Mouse (Mus musculus) embryonic facial prominence, embryonic 12.5 days (tissue): ENCODE results near the gene Myocd. TPM values are rescaled to one million over a fixed set of nuclear protein-coding genes. Genes with fewer than 3 reads are reported as not detected.
A peak's percentile ranks its signal among the peaks of the same experiment; 100 is the strongest.

Experiments
- ATAC-seq: fragments of 200-750 bp; cut with Nextera tagmentation; 2 replicates; pipeline ENCODE4 v1.8.0; 2017; ENCODE audit not compliant: insufficient number of reproducible peaks, insufficient read depth, low FRiP score, low TSS enrichment
- H3K27ac ChIP-seq: fragments of 300-500 bp; sonication (generic); 2 replicates; pipeline ENCODE4 v1.5.1; 2016; ENCODE audit warnings: mild to moderate bottlenecking
- H3K27me3 ChIP-seq: fragments of 300-500 bp; sonication (generic); 2 replicates; pipeline ENCODE4 v1.6.1; 2016; ENCODE audit warnings: mild to moderate bottlenecking, moderate library complexity
- H3K36me3 ChIP-seq: fragments of 300-500 bp; sonication (generic); 2 replicates; pipeline ENCODE4 v1.6.1; 2016; ENCODE audit warnings: mild to moderate bottlenecking
- H3K4me1 ChIP-seq: fragments of 300-500 bp; sonication (generic); 2 replicates; pipeline ENCODE4 v1.6.1; 2016
- H3K4me2 ChIP-seq: fragments of 300-500 bp; sonication (generic); replicated peaks from 2 replicates; pipeline ENCODE4 v1.6.1; 2016; ENCODE audit warnings: mild to moderate bottlenecking, moderate library complexity
- H3K4me3 ChIP-seq: fragments of 300-500 bp; sonication (generic); 2 replicates; pipeline ENCODE4 v1.5.1; 2016; ENCODE audit warnings: mild to moderate bottlenecking
- H3K9ac ChIP-seq: fragments of 300-500 bp; sonication (generic); 2 replicates; pipeline ENCODE4 v1.6.1; 2016; ENCODE audit warnings: mild to moderate bottlenecking, moderate library complexity
- H3K9me3 ChIP-seq: fragments of 300-500 bp; sonication (generic); 2 replicates; pipeline ENCODE4 v1.6.1; 2016; ENCODE audit warnings: mild to moderate bottlenecking, moderate library complexity
- WGBS: fragments of 180-500 bp; shearing (Covaris S2); methylation state at CpG from one replicate; pipeline ENCODE4 v1.1.7; 2016; 5-methylcytosine and 5-hydroxymethylcytosine counted together
- polyA plus RNA-seq: library from polyadenylated mRNA; unstranded; fragments of >200 nt; fragmentation: Nextera tagmentation; extraction: Ambion mirVana; gene quantifications from 2 replicates; pipeline ENCODE4 v1.2.1, GENCODE M21; 2016

Gene Myocd
- polyA plus RNA-seq, 1 experiment from 2014 or later, result 2.0 TPM

DNA sequence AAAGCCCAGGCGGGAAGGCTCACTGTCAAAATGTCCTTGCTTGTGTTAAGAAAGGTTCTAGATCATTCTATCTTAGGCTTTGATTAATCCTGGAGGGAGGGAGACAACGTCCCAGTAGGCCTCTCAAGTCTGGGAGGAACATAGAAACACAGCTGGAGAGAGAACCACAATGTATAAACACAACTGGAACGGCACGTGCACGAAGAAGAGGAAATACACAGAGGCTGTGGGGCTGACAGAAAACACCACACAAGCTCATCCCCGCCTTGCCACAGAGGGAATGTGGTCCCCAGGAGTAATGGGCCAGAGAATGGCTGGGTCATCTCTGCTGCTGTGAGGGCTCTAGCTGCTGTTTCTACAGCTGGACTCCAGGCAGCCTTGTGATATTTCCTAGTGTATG is 58.1 kb downstream of the Myocd start:
- Histone ChIP-seq H3K9ac (no peak overlapping the region), H3K4me2 (no peak overlapping the region), H3K27me3 (no peaks in the 10 kb centered on the region), H3K36me3 (no peaks in the 10 kb centered on the region), H3K4me3 (no peak overlapping the region), H3K9me3 (no peaks in the 10 kb centered on the region), H3K27ac (no peak overlapping the region), H3K4me1 (no peaks in the 10 kb centered on the region)
- ATAC-seq, result no peak
- WGBS, result 81% methylated on average over 6 of the region's 6 CpGs

DNA sequence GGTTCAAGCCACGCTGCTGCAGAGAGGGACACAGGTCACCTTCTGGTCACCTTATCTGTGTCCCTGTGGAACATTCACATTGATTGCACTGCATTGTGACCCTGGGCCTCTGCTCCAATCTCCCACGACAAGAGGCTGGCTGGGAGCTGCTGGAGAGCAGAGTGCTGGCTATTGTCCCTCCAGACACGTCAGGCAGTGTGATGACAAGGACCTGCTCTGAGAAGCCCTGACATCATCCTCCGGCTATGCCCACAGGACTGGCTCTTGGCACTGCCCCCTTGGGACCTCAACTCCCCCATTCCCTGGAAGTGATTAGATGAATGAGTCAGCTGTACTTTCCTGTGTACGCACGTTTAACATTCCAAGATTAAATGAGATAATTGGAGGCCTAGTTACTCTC is 60.3 kb downstream of the Myocd start:
- 39% methylated on average over 6 of the region's 6 CpGs for WGBS

DNA sequence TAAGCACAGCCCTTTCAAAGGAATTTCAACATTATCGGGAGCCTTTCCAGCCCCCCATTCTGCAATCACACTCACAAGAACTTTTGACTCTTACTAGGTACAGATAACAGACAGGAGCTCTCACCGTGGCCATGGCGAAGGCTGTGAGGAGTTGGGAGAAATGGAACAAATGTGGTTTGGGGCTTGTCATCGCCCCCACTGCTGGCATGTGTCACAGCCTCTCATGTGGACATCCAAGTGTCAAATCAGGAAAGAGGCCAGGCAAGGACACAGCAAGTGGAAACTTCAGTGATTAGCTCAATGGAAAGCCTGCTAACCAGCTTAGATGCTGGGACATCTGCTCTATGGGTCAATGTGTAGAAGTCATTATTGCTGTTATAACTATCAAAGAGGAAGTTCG is 64.5 kb downstream of the Myocd start:
- no peak overlapping the region for H3K9ac ChIP-seq
- H3K4me3 ChIP-seq, result no peak overlapping the region
- ATAC-seq, result no peak
- H3K27ac ChIP-seq, result no peak overlapping the region
- no peak overlapping the region for H3K4me2 ChIP-seq
- H3K9me3 ChIP-seq, result no peaks in the 10 kb centered on the region
- no peaks in the 10 kb centered on the region for H3K36me3 ChIP-seq
- no peaks in the 10 kb centered on the region for H3K27me3 ChIP-seq
- no peaks in the 10 kb centered on the region; the same call in 1 of the 2 replicates for H3K4me1 ChIP-seq
- WGBS, result 82% methylated on average over 5 of the region's 5 CpGs

More for the DNA sequence above, 60.3 kb downstream of the Myocd start:
- Histone ChIP-seq H3K4me1 (no peaks in the 10 kb centered on the region; the same call in 1 of the 2 replicates), H3K27ac (no peak overlapping the region), H3K9me3 (no peaks in the 10 kb centered on the region), H3K36me3 (no peaks in the 10 kb centered on the region), H3K4me2 (no peak overlapping the region), H3K27me3 (no peaks in the 10 kb centered on the region), H3K9ac (no peak overlapping the region), H3K4me3 (no peak overlapping the region)
- no peak for ATAC-seq

DNA sequence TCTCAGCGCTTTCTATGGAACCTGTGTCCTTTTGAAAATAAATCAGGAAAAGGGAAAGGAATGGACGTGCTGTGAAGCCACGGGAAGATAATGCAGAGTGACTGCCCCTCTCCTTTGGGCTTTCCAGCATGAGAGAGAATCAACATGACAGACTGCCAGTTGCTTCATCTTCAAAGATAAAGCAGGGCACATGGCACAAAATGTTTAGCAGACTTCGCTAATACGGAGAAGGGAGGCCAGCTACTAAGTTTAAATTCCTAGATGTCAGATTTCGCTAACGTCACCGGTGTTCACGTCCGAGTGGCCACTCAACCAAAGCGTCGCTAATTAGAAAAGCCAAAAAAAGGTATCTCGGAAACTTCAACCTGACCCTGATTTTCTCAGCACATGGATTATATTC is 65.1 kb downstream of the Myocd start:
- Histone ChIP-seq H3K4me3 (no peak overlapping the region), H3K27me3 (no peaks in the 10 kb centered on the region), H3K27ac (no peak overlapping the region), H3K4me2 (no peak overlapping the region), H3K9ac (no peak overlapping the region), H3K36me3 (no peaks in the 10 kb centered on the region), H3K9me3 (no peaks in the 10 kb centered on the region), H3K4me1 (no peaks in the 10 kb centered on the region; the same call in 1 of the 2 replicates)
- 58% methylated on average over 13 of the region's 13 CpGs for WGBS
- no peak for ATAC-seq

DNA sequence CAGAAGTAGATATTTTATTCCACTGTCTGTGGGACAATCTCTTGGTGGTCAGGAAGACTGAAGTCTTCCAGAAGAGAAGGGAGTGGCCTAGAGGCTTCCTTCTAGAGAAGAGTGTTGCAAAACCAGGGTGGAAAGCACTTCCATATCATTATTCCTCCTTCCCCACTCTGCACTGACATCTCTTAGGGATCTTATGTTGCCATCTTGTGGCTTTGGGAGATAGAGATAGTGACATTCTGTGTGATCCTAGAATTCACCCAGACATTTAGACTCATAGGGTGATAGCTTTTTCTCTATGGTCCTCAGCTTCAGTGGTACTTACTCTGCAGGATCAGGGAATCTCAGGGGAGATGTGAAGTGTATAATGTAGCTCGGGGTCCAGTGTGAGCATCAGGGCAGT is 66.8 kb downstream of the Myocd start:
- H3K4me1 ChIP-seq, result no peaks in the 10 kb centered on the region; the same call in 1 of the 2 replicates

DNA sequence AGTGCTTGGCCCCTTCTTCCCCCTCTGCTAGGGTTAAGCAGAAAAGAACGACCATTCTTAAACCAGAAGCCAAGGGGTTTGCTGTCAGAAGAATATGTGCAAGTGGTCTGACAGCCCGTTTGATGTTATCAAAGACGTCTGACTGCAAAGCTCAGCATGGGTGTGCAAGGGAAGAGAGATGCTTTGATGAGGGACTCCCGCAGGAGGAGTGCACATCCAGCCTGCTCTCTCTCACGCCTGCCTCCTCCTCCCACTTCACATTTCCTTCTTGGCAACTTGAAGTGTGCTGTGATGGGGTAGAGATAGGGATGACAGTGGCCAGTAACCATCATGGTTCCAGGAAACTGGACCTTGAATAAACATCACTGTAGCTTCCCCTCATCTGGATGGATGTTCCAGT is 67.6 kb downstream of the Myocd start:
- no peak for ATAC-seq
- Histone ChIP-seq H3K27ac (no peak overlapping the region), H3K9ac (no peak overlapping the region), H3K4me1 (no peaks in the 10 kb centered on the region; the same call in 1 of the 2 replicates), H3K36me3 (no peaks in the 10 kb centered on the region), H3K27me3 (no peaks in the 10 kb centered on the region), H3K4me3 (no peak overlapping the region), H3K9me3 (no peaks in the 10 kb centered on the region), H3K4me2 (no peak overlapping the region)
- 47% methylated on average over 5 of the region's 5 CpGs for WGBS

More for the DNA sequence above, 66.8 kb downstream of the Myocd start:
- Histone ChIP-seq H3K27ac (no peak overlapping the region), H3K4me3 (no peak overlapping the region), H3K27me3 (no peaks in the 10 kb centered on the region), H3K4me2 (no peak overlapping the region), H3K9me3 (no peaks in the 10 kb centered on the region), H3K36me3 (no peaks in the 10 kb centered on the region), H3K9ac (no peak overlapping the region)
- 86% methylated on average over 1 of the region's 1 CpGs for WGBS
- ATAC-seq, result no peak

DNA sequence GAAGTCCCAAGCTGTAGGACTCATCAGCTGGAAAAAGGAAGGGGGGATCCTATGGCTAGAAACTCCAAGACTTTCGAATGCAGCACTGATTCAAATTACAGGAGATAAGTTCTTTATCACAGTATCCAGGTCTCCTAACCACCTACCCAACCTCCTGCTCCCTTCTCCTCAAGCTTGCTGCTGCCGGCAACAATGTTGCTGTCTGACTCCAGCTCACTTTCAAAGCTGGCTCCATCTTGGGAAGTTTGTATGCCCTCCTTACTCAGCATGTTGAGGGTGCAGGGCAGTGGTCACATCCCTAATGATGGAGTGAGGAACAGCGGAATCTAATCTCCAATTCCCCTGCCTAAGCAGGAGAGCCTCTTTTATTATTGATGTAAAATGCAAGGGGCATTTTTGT is 71.8 kb downstream of the Myocd start:
- Histone ChIP-seq H3K4me3 (no peak overlapping the region), H3K27ac (no peak overlapping the region), H3K4me2 (no peak overlapping the region), H3K27me3 (no peaks in the 10 kb centered on the region), H3K4me1 (no peaks in the 10 kb centered on the region), H3K9ac (no peak overlapping the region), H3K36me3 (no peaks in the 10 kb centered on the region), H3K9me3 (no peaks in the 10 kb centered on the region)
- ATAC-seq, result no peak
- WGBS, result 80% methylated on average over 3 of the region's 3 CpGs

DNA sequence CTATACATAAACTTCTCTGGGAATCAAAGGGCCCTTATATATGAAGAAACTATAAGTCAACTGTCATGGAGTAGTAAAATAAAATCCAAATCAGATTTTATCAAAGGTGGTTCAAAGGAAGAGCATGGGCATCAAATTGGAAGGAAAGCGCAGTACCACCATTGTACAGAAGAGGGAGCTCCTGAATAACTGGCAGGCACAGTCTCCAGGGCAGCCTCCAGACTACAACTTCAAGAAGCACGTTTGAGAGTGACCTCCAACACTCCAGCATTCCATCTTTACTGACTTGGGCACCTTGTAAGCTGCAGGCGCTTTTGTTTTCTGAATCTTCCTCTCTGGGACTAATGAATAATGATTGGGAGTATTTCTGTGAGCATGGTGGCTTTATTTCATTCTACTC is 72.5 kb downstream of the Myocd start:
- WGBS, result 5% methylated on average over 3 of the region's 3 CpGs
- H3K27me3 ChIP-seq, result no peaks in the 10 kb centered on the region
- H3K4me3 ChIP-seq, result no peak overlapping the region
- H3K9me3 ChIP-seq, result no peaks in the 10 kb centered on the region
- H3K9ac ChIP-seq, result no peak overlapping the region
- H3K4me2 ChIP-seq, result no peak overlapping the region
- no peak for ATAC-seq
- H3K4me1 ChIP-seq, result no peaks in the 10 kb centered on the region
- H3K36me3 ChIP-seq, result no peaks in the 10 kb centered on the region
- H3K27ac ChIP-seq, result no peak overlapping the region

DNA sequence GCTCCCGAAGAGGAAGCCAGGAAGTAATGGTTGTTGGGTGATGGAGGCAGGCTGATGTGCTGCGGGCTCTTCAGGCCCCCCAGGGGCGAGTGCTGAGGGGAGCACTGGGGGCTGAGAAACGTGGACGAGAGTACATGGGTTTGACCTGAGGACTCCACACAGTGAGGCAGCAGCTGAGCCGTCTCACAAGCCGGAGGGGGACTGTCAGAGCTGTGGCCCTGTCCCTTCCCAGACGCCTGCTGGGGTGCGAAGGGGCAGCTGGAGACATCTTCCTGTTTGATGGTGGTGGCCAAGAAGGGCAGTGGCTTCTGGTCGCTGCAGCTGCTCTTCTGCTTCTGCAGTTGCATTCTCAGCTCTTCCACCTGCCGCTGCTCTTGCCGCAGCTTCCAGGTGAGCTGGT is 82.8 kb downstream of the Myocd start:
- H3K36me3 ChIP-seq, result no peaks in the 10 kb centered on the region
- no peaks in the 10 kb centered on the region for H3K4me1 ChIP-seq
- no peak overlapping the region for H3K27ac ChIP-seq
- H3K9me3 ChIP-seq, result no peaks in the 10 kb centered on the region
- WGBS, result 84% methylated on average over 12 of the region's 12 CpGs
- ATAC-seq, result no peak
- H3K4me2 ChIP-seq, result no peak overlapping the region
- H3K9ac ChIP-seq, result no peak overlapping the region
- no peaks in the 10 kb centered on the region; the same call in 1 of the 2 replicates for H3K27me3 ChIP-seq
- no peak overlapping the region for H3K4me3 ChIP-seq

DNA sequence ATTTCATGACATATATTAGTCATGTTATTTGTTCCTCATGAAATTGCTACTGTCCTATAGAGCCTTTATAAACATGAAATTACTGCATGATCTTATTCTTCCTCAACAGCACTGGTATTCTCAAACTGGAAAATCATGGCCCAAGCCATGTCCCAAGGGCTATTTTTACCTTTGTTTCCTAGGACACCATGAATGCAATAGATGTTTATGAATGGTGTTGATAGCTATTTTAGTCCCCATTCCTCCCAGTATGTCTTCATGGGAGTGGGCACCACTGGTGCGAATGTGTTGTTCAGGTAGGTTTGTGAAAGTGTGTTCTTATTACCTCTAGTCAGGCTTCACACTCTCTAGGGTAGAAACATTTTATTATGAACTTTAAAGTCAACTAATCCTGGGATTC is 84.7 kb downstream of the Myocd start:
- Histone ChIP-seq H3K9me3 (no peaks in the 10 kb centered on the region), H3K4me2 (no peak overlapping the region), H3K36me3 (no peaks in the 10 kb centered on the region), H3K4me3 (no peak overlapping the region), H3K27ac (no peak overlapping the region), H3K4me1 (no peaks in the 10 kb centered on the region), H3K27me3 (no peaks in the 10 kb centered on the region; the same call in 1 of the 2 replicates), H3K9ac (no peak overlapping the region)
- WGBS, result 91% methylated on average over 1 of the region's 1 CpGs
- no peak for ATAC-seq

DNA sequence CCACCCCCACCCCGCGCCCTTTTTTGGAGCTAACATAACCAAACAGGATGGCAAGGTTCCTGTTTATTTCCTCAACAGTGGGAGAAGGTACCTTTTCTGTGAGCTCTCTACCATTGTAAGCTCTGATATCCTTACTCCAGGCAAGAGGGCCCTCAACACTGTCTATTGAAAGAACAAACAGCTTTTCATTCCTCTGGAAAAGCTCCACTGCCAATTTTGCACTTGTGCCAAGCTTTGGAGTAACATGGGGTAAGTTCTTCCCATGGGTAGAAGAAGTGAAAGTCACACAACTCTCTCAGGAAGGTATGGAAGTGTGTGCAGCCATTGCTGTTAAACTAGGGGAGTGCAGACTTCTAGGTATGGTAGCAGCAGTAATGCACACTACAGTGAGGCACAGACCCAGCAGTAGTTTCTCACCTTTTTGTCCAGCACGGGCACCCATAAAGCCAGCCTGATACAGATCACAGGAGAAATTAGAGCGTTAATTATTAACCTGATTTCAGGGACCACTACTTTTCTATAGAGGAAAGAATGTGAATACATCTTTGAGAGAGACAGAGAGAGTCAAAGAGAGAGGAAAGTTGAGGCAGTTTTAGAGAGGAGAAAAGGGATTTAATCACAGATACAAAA is 99.6 kb downstream of the Myocd start:
- Histone ChIP-seq H3K9ac (no peak overlapping the region), H3K4me3 (no peak overlapping the region), H3K4me2 (no peak overlapping the region), H3K4me1 (no peaks in the 10 kb centered on the region), H3K9me3 (no peaks in the 10 kb centered on the region), H3K27me3 (no peaks in the 10 kb centered on the region), H3K27ac (no peak overlapping the region), H3K36me3 (no peaks in the 10 kb centered on the region)
- no peak for ATAC-seq
- 86% methylated on average over 4 of the region's 4 CpGs for WGBS

DNA sequence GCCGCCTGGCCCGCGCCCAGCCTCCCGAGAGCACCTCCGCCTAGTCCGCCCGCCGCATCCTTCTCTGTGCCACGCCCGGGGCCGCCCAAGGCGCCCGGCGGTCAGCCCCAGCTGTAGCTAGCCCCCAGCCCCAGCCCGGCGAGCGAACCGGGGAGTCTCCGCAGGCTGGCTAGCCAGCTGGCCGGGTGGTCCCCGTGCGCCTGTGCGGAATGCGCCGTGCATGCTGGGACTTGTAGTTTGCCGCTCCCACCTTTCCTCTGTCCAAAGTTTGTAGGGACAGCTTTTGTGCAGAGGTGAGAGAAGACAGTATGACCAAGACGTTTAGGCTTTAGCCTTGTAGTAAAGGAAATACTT is 107.0 kb downstream of the Myocd start, which contains the start of gene Arhgap44:
TSS of gene Arhgap44 (minus strand) at position 195 of the 354 bp plus-strand sequence.
- WGBS, result 0% methylated on average over 27 of the region's 27 CpGs
- no peaks in the 10 kb centered on the region for H3K9me3 ChIP-seq
- peak; percentile 92 for ATAC-seq
- H3K27me3 ChIP-seq, result peaks cover 21% of the 10 kb centered on the region
- H3K4me1 ChIP-seq, result peaks cover 6% of the 10 kb centered on the region
- peak within 1 kb of the TSS; percentile 88 for H3K4me3 ChIP-seq
- H3K9ac ChIP-seq, result peak within 1 kb of the TSS; percentile 80
- no peak within 1 kb of the TSS; the same call in 1 of the 2 replicates for H3K27ac ChIP-seq
- no peaks in the 10 kb centered on the region for H3K36me3 ChIP-seq
- H3K4me2 ChIP-seq, result peak within 1 kb of the TSS; percentile 96
